Mouse (Mus musculus): ENCODE measurements around the gene Xrcc3. TPM values are rescaled to one million over a fixed set of nuclear protein-coding genes. Genes with fewer than 3 reads are reported as not detected.
A peak's percentile ranks its signal among the peaks of the same experiment; 100 is the strongest.

The Xrcc3 gene
- total RNA-seq, 2 experiments from 2014 or later: 11.2 to 32.1 TPM

GRCm38 (mm10) chr12:111817991-111818390 is 4.3 kb upstream of the Xrcc3 start:
- ATAC-seq (replicated peaks; ENCODE audit: low FRiP score, low TSS enrichment, poor library complexity, severe bottlenecking): no peak

GRCm38 (mm10) chr12:111816967-111817366 is 3.3 kb upstream of the Xrcc3 start:
- ATAC-seq (replicated peaks; ENCODE audit: low FRiP score, low TSS enrichment, poor library complexity, severe bottlenecking): peak; percentile 36

- no peak for ATAC-seq (replicated peaks; ENCODE audit: low FRiP score, low TSS enrichment, poor library complexity, severe bottlenecking)
Observed at GRCm38 (mm10) chr12:111816528-111816927, 2.9 kb upstream of the Xrcc3 start.

GRCm38 (mm10) chr12:111814769-111815762 is 1.4 kb upstream of the Xrcc3 start:
- no peak for ATAC-seq (replicated peaks; ENCODE audit: low FRiP score, low TSS enrichment, poor library complexity, severe bottlenecking)

GRCm38 (mm10) chr12:111813111-111813765 is 435 bp downstream of the Xrcc3 start:
- peak; percentile 2; the same call in 1 of the 2 replicates for ATAC-seq (replicated peaks; ENCODE audit: low FRiP score, low TSS enrichment, poor library complexity, severe bottlenecking)

GRCm38 (mm10) chr12:111812611-111813010 is 1.1 kb downstream of the Xrcc3 start:
- no peak for ATAC-seq (replicated peaks; ENCODE audit: low FRiP score, low TSS enrichment, poor library complexity, severe bottlenecking)

GRCm38 (mm10) chr12:111812075-111812474 is 1.6 kb downstream of the Xrcc3 start:
- ATAC-seq (replicated peaks; ENCODE audit: low FRiP score, low TSS enrichment, poor library complexity, severe bottlenecking): no peak

- ATAC-seq (replicated peaks; ENCODE audit: low FRiP score, low TSS enrichment, poor library complexity, severe bottlenecking): peak; percentile 48
Observed at GRCm38 (mm10) chr12:111809762-111810161, 3.9 kb downstream of the Xrcc3 start.

GRCm38 (mm10) chr12:111808775-111809174 is 4.9 kb downstream of the Xrcc3 start:
- ATAC-seq (replicated peaks; ENCODE audit: low FRiP score, low TSS enrichment, poor library complexity, severe bottlenecking): no peak

GRCm38 (mm10) chr12:111803538-111803937 is 10.1 kb downstream of the Xrcc3 start:
- no peak for ATAC-seq (replicated peaks; ENCODE audit: low FRiP score, low TSS enrichment, poor library complexity, severe bottlenecking)

GRCm38 (mm10) chr12:111800459-111801183 is 13.1 kb downstream of the Xrcc3 start:
- no peak for ATAC-seq (replicated peaks; ENCODE audit: low FRiP score, low TSS enrichment, poor library complexity, severe bottlenecking)

GRCm38 (mm10) chr12:111798493-111798892 is 15.2 kb downstream of the Xrcc3 start:
- ATAC-seq (replicated peaks; ENCODE audit: low FRiP score, low TSS enrichment, poor library complexity, severe bottlenecking): no peak

- ATAC-seq (replicated peaks; ENCODE audit: low FRiP score, low TSS enrichment, poor library complexity, severe bottlenecking): no peak
Observed at GRCm38 (mm10) chr12:111797251-111797650, 16.4 kb downstream of the Xrcc3 start.

- ATAC-seq (replicated peaks; ENCODE audit: low FRiP score, low TSS enrichment, poor library complexity, severe bottlenecking): no peak
Observed at GRCm38 (mm10) chr12:111795180-111795895, 18.3 kb downstream of the Xrcc3 start.

GRCm38 (mm10) chr12:111794526-111795179 is 19.0 kb downstream of the Xrcc3 start:
- no peak for ATAC-seq (replicated peaks; ENCODE audit: low FRiP score, low TSS enrichment, poor library complexity, severe bottlenecking)

- peak; percentile 64 for ATAC-seq (replicated peaks; ENCODE audit: low FRiP score, low TSS enrichment, poor library complexity, severe bottlenecking)
Observed at GRCm38 (mm10) chr12:111794102-111794501, 19.6 kb downstream of the Xrcc3 start.

- no peak for ATAC-seq (replicated peaks; ENCODE audit: low FRiP score, low TSS enrichment, poor library complexity, severe bottlenecking)
Observed at GRCm38 (mm10) chr12:111791474-111792104, 22.1 kb downstream of the Xrcc3 start.

GRCm38 (mm10) chr12:111790631-111791030 is 23.0 kb downstream of the Xrcc3 start:
- no peak for ATAC-seq (replicated peaks; ENCODE audit: low FRiP score, low TSS enrichment, poor library complexity, severe bottlenecking)
